Mouse (Mus musculus) myocyte (in vitro differentiated cells): Measurements from ENCODE around the gene Nccrp1.

Experiments used
- CEBPB ChIP-seq: IDR thresholded peaks from 2 replicates; pipeline ENCODE4 v1.6.1; 2011; ENCODE audit warnings: mild to moderate bottlenecking, moderate library complexity; ENCODE audit not compliant: poor library complexity, insufficient read depth, severe bottlenecking
- E2F4 ChIP-seq: IDR thresholded peaks from one replicate; pipeline ENCODE4 v1.6.1; 2011; ENCODE audit warnings: mild to moderate bottlenecking, control low read depth, moderate library complexity; ENCODE audit not compliant: insufficient read depth
- MAX ChIP-seq: IDR thresholded peaks from one replicate; pipeline ENCODE4 v1.6.1; 2011; ENCODE audit warnings: low read depth, mild to moderate bottlenecking, control low read depth
- MYOD1 ChIP-seq, 3 experiments: IDR thresholded peaks; one replicate each; pipeline ENCODE4 v1.6.1; 2011; ENCODE audit warnings: control low read depth in 2 of 3, low read depth in 2 of 3, mild to moderate bottlenecking in 2 of 3, moderate library complexity in 1 of 3; ENCODE audit not compliant: insufficient read length in 2 of 3, control insufficient read depth in 1 of 3
- POLR2A ChIP-seq: IDR thresholded peaks from one replicate; pipeline ENCODE4 v1.6.1; 2011; ENCODE audit warnings: low read depth, mild to moderate bottlenecking, control low read depth, moderate library complexity; ENCODE audit not compliant: insufficient read length
- POLR2AphosphoS2 ChIP-seq: IDR thresholded peaks from one replicate; pipeline ENCODE4 v1.6.1; 2011; ENCODE audit warnings: low read depth, control low read depth; ENCODE audit not compliant: insufficient read length
- REST ChIP-seq: IDR thresholded peaks from one replicate; pipeline ENCODE4 v1.6.1; 2011; ENCODE audit warnings: mild to moderate bottlenecking, control low read depth, moderate library complexity; ENCODE audit not compliant: insufficient read depth, insufficient read length
- SRF ChIP-seq: IDR thresholded peaks from one replicate; pipeline ENCODE4 v1.6.1; 2011; ENCODE audit warnings: low read depth; ENCODE audit not compliant: control insufficient read depth, insufficient read length
- TCF12 ChIP-seq: IDR thresholded peaks from one replicate; pipeline ENCODE4 v1.6.1; 2011; ENCODE audit warnings: mild to moderate bottlenecking, control low read depth; ENCODE audit not compliant: poor library complexity, insufficient read depth, severe bottlenecking
- TCF3 ChIP-seq: IDR thresholded peaks from one replicate; pipeline ENCODE4 v1.6.1; 2011; ENCODE audit warnings: low read depth, control low read depth; ENCODE audit not compliant: insufficient read length
- USF1 ChIP-seq: IDR thresholded peaks from one replicate; pipeline ENCODE4 v1.6.1; 2011; ENCODE audit warnings: low read depth, mild to moderate bottlenecking, control low read depth, moderate library complexity

DNA sequence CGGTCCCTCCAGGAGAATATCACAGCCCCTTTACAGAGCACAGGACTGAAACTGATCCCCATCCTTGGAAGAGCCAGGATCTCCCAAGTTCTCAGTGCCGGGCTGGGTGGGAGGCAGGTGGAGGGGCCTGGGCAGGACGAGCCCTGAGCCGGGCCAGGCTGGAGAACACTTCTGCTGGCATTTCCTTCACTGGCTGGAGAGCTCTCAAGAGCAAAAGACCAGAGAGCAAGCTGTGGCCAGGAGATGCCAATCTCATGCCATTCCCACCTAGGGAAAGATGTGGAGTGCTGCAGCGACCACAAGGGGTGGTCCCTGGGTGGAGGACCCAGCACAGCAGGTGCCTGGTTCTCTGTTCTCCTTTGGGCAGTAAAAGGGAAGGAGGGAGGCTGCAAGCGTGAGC lies 37.9 kb upstream of the Nccrp1 start:
- TF ChIP-seq POLR2A (no peak), MYOD1 (IDR thresholded peaks at IDR 0.05; ENCODE audit: control insufficient read depth in 1 of 3, insufficient read length in 2 of 3, low read depth in 2 of 3) (no peak), USF1 (no peak), MAX (no peak), TCF12 (no peak), CEBPB (no peak), POLR2AphosphoS2 (no peak), E2F4 (no peak), REST (no peak), SRF (no peak), TCF3 (no peak)
